Mouse (Mus musculus) MEL (cell line): ENCODE measurements around the gene Olfr773. TPM values are rescaled to one million over a fixed set of nuclear protein-coding genes. Genes with fewer than 3 reads are reported as not detected.

Experiments used
- DNase-seq: peaks from one replicate; pipeline ENCODE4 v3.0.0; 2011; ENCODE audit warnings: low read depth, low spot score
- H3K27ac ChIP-seq: 2 replicates; pipeline ENCODE4 v1.5.1; 2012; ENCODE audit warnings: low read depth, mild to moderate bottlenecking, control low read depth, low read length, moderate library complexity; ENCODE audit not compliant: control insufficient read depth
- H3K27me3 ChIP-seq, 2 experiments: fragments of 150-350 bp in 1 of 2; sonication (generic) in 1 of 2; 2 replicates each; pipeline ENCODE4 v1.6.1; 2012; ENCODE audit warnings: low read length in 2 of 2, mild to moderate bottlenecking in 2 of 2, improper control_type of control experiment in 1 of 2, moderate library complexity in 1 of 2; ENCODE audit not compliant: insufficient read depth in 2 of 2, control insufficient read depth in 1 of 2
- H3K36me3 ChIP-seq, 2 experiments: 2 replicates each; pipeline ENCODE4 v1.6.1; 2012 to 2014; ENCODE audit warnings: low read length in 2 of 2, improper control_type of control experiment in 1 of 2, inconsistent platforms in 1 of 2, mild to moderate bottlenecking in 1 of 2; ENCODE audit not compliant: insufficient read depth in 2 of 2, control insufficient read depth in 1 of 2
- H3K4me1 ChIP-seq, 2 experiments: fragments of 150-350 bp in 1 of 2; sonication (generic) in 1 of 2; 2 replicates each; pipeline ENCODE4 v1.6.1; 2012; ENCODE audit warnings: low read length in 2 of 2, improper control_type of control experiment in 1 of 2, mild to moderate bottlenecking in 1 of 2; ENCODE audit not compliant: insufficient read depth in 2 of 2, control insufficient read depth in 1 of 2
- H3K4me3 ChIP-seq, 2 experiments: fragments of 150-350 bp in 1 of 2; sonication (generic) in 1 of 2; 2 replicates each; pipeline ENCODE4 v1.5.1; 2012; ENCODE audit warnings: low read depth in 2 of 2, low read length in 2 of 2, mild to moderate bottlenecking in 2 of 2, moderate library complexity in 2 of 2, control low read depth in 1 of 2, improper control_type of control experiment in 1 of 2; ENCODE audit not compliant: control insufficient read depth in 1 of 2, insufficient read depth in 1 of 2
- H3K79me2 ChIP-seq: 2 replicates; pipeline ENCODE4 v1.6.1; 2012; ENCODE audit warnings: mild to moderate bottlenecking, low read length, moderate library complexity; ENCODE audit not compliant: control insufficient read depth, poor library complexity, insufficient read depth
- H3K9ac ChIP-seq: 2 replicates; pipeline ENCODE4 v1.6.1; 2012; ENCODE audit warnings: low read depth, mild to moderate bottlenecking, control low read depth, low read length, moderate library complexity; ENCODE audit not compliant: control insufficient read depth, poor library complexity, severe bottlenecking
- H3K9me3 ChIP-seq: fragments of 150-350 bp; sonication (generic); replicated peaks from 2 replicates; pipeline ENCODE4 v1.6.1; 2012; ENCODE audit warnings: mild to moderate bottlenecking, low read length, improper control_type of control experiment, moderate library complexity; ENCODE audit not compliant: insufficient read depth
- CHD2 ChIP-seq: IDR thresholded peaks from 2 replicates; pipeline ENCODE4 v1.6.1; 2011; ENCODE audit warnings: low read length, improper control_type of control experiment
- CTCF ChIP-seq, 3 experiments: IDR thresholded peaks in 2 of 3; conservative IDR thresholded peaks in 1 of 3; 2 replicates each; pipeline ENCODE4 v1.5.1; 2011 to 2012; ENCODE audit warnings: low read length in 3 of 3, low read depth in 2 of 3, mild to moderate bottlenecking in 2 of 3, improper control_type of control experiment in 1 of 3, inconsistent platforms in 1 of 3, mixed read lengths in 1 of 3, moderate library complexity in 1 of 3; ENCODE audit not compliant: control insufficient read depth in 1 of 3, insufficient read depth in 1 of 3, poor library complexity in 1 of 3, severe bottlenecking in 1 of 3
- E2F4 ChIP-seq: IDR thresholded peaks from 2 replicates; pipeline ENCODE4 v1.6.1; 2011; ENCODE audit warnings: low read depth, low read length, improper control_type of control experiment, borderline replicate concordance
- EP300 ChIP-seq, 2 experiments: IDR thresholded peaks; 2 replicates each; pipeline ENCODE4 v1.6.1; 2011; ENCODE audit warnings: improper control_type of control experiment in 2 of 2, low read length in 2 of 2, low read depth in 1 of 2, mild to moderate bottlenecking in 1 of 2
- ETS1 ChIP-seq: IDR thresholded peaks from 2 replicates; pipeline ENCODE4 v1.6.1; 2012; ENCODE audit warnings: low read depth, mild to moderate bottlenecking, inconsistent platforms, low read length, improper control_type of control experiment, moderate library complexity
- GABPA ChIP-seq: IDR thresholded peaks from 2 replicates; pipeline ENCODE4 v1.6.1; 2012; ENCODE audit warnings: low read depth, mild to moderate bottlenecking, inconsistent platforms, low read length, improper control_type of control experiment, moderate library complexity
- GATA1 ChIP-seq: IDR thresholded peaks from 2 replicates; pipeline ENCODE4 v1.6.1; 2011; ENCODE audit warnings: low read depth, low read length, improper control_type of control experiment
- HCFC1 ChIP-seq: IDR thresholded peaks from 2 replicates; pipeline ENCODE4 v1.6.1; 2012; ENCODE audit warnings: low read depth, mild to moderate bottlenecking, inconsistent platforms, low read length, improper control_type of control experiment, moderate library complexity
- KAT2A ChIP-seq: conservative IDR thresholded peaks from 2 replicates; pipeline ENCODE4 v1.6.1; 2012; ENCODE audit warnings: low read depth, low read length, improper control_type of control experiment, inconsistent platforms
- MAFK ChIP-seq: IDR thresholded peaks from 2 replicates; pipeline ENCODE4 v1.6.1; 2011; ENCODE audit warnings: low read depth, mild to moderate bottlenecking, low read length, improper control_type of control experiment, borderline replicate concordance
- MAZ ChIP-seq: IDR thresholded peaks from 2 replicates; pipeline ENCODE4 v1.6.1; 2012; ENCODE audit warnings: low read depth, mild to moderate bottlenecking, inconsistent platforms, low read length, improper control_type of control experiment
- MXI1 ChIP-seq: IDR thresholded peaks from 2 replicates; pipeline ENCODE4 v1.6.1; 2011; ENCODE audit warnings: mild to moderate bottlenecking, low read depth, low read length, improper control_type of control experiment
- MYB ChIP-seq: IDR thresholded peaks from 2 replicates; pipeline ENCODE4 v1.6.1; 2011; ENCODE audit warnings: mild to moderate bottlenecking, low read depth, low read length, improper control_type of control experiment
- MYC ChIP-seq: IDR thresholded peaks from 2 replicates; pipeline ENCODE4 v1.6.1; 2011; ENCODE audit warnings: low read depth, mild to moderate bottlenecking, low read length, improper control_type of control experiment, moderate library complexity
- NELFE ChIP-seq: IDR thresholded peaks from 2 replicates; pipeline ENCODE4 v1.6.1; 2011; ENCODE audit warnings: low read depth, low read length, improper control_type of control experiment
- NRF1 ChIP-seq: IDR thresholded peaks from 2 replicates; pipeline ENCODE4 v1.6.1; 2014; ENCODE audit warnings: low read depth, mild to moderate bottlenecking, inconsistent platforms, low read length, improper control_type of control experiment, moderate library complexity; ENCODE audit not compliant: poor library complexity, insufficient read depth, severe bottlenecking
- POLR2AphosphoS5 ChIP-seq: IDR thresholded peaks from 2 replicates; pipeline ENCODE4 v1.6.1; 2012; ENCODE audit warnings: low read depth, borderline replicate concordance, mild to moderate bottlenecking, inconsistent platforms, low read length, moderate library complexity, mixed read lengths
- RAD21 ChIP-seq: IDR thresholded peaks from 2 replicates; pipeline ENCODE4 v1.6.1; 2011; ENCODE audit warnings: mild to moderate bottlenecking, low read depth, low read length, improper control_type of control experiment
- RCOR1 ChIP-seq: IDR thresholded peaks from 2 replicates; pipeline ENCODE4 v1.6.1; 2012; ENCODE audit warnings: low read depth, mild to moderate bottlenecking, inconsistent platforms, low read length, improper control_type of control experiment
- SMC3 ChIP-seq: IDR thresholded peaks from 2 replicates; pipeline ENCODE4 v1.6.1; 2011; ENCODE audit warnings: low read depth, low read length, improper control_type of control experiment
- TCF12 ChIP-seq: IDR thresholded peaks from 2 replicates; pipeline ENCODE4 v1.6.1; 2014; ENCODE audit warnings: low read depth, mild to moderate bottlenecking, inconsistent platforms, low read length, improper control_type of control experiment, moderate library complexity
- UBTF ChIP-seq: IDR thresholded peaks from 2 replicates; pipeline ENCODE4 v1.6.1; 2012; ENCODE audit warnings: low read depth, mild to moderate bottlenecking, inconsistent platforms, low read length, improper control_type of control experiment, moderate library complexity, borderline replicate concordance; ENCODE audit not compliant: insufficient read depth
- USF1 ChIP-seq: IDR thresholded peaks from 2 replicates; pipeline ENCODE4 v1.6.1; 2014; ENCODE audit warnings: low read depth, mild to moderate bottlenecking, inconsistent platforms, low read length, improper control_type of control experiment, moderate library complexity
- USF2 ChIP-seq, 2 experiments: IDR thresholded peaks; 2 replicates each; pipeline ENCODE4 v1.6.1; 2011 to 2012; ENCODE audit warnings: improper control_type of control experiment in 2 of 2, low read length in 2 of 2, borderline replicate concordance in 1 of 2, inconsistent platforms in 1 of 2, low read depth in 1 of 2, mild to moderate bottlenecking in 1 of 2; ENCODE audit not compliant: insufficient read depth in 1 of 2
- ZC3H11A ChIP-seq: IDR thresholded peaks from 2 replicates; pipeline ENCODE4 v1.6.1; 2012; ENCODE audit warnings: low read depth, mild to moderate bottlenecking, inconsistent platforms, low read length, improper control_type of control experiment
- ZKSCAN1 ChIP-seq: IDR thresholded peaks from 2 replicates; pipeline ENCODE4 v1.6.1; 2012; ENCODE audit warnings: low read depth, mild to moderate bottlenecking, inconsistent platforms, low read length, improper control_type of control experiment, moderate library complexity
- ZMIZ1 ChIP-seq: IDR thresholded peaks from 2 replicates; pipeline ENCODE4 v1.6.1; 2012; ENCODE audit warnings: low read depth, mild to moderate bottlenecking, inconsistent platforms, low read length, improper control_type of control experiment, moderate library complexity
- ZNF384 ChIP-seq: IDR thresholded peaks from 2 replicates; pipeline ENCODE4 v1.6.1; 2012; ENCODE audit warnings: low read depth, mild to moderate bottlenecking, inconsistent platforms, low read length, improper control_type of control experiment
- polyA plus RNA-seq, 2 experiments: library from polyadenylated mRNA; stranded (reverse) in 1 of 2; unstranded in 1 of 2; fragments of >175 nt in 1 of 2; fragments of >200 nt in 1 of 2; gene quantifications; 2 replicates each; pipeline versions ENCODE4 v1.2.1 to v1.2.4; 2012; ENCODE audit warnings: low replicate concordance in 2 of 2, low read depth in 1 of 2; ENCODE audit not compliant: insufficient read length in 2 of 2, insufficient read depth in 1 of 2, missing spikeins in 1 of 2
- total RNA-seq: library from RNA; depleted of rRNA; stranded (reverse); fragments of 300-350 nt; gene quantifications from 2 replicates; pipeline ENCODE4 v1.2.3, GENCODE M21; 2012

The Olfr773 gene
- total and polyA plus RNA-seq, 3 experiments, result not detected

- H3K27ac ChIP-seq, result no peak within 1 kb of the TSS
- H3K36me3 ChIP-seq, result no peaks in the 10 kb centered on the region
- H3K9me3 ChIP-seq, result no peaks in the 10 kb centered on the region
- no peaks in the 10 kb centered on the region for H3K79me2 ChIP-seq
- H3K9ac ChIP-seq, result no peak within 1 kb of the TSS
- H3K27me3 ChIP-seq, result no peaks in the 10 kb centered on the region
- TF ChIP-seq ZMIZ1 (no peak), POLR2AphosphoS5 (no peak), MAFK (no peak), KAT2A (no peak), GATA1 (no peak), MYC (no peak), MAZ (no peak), GABPA (no peak), UBTF (no peak), MXI1 (no peak), CHD2 (no peak), SMC3 (no peak), EP300 (IDR thresholded peaks at IDR 0.05; ENCODE audit: low read depth in 1 of 2, low read length in 2 of 2) (no peak), MYB (no peak), RAD21 (no peak), ETS1 (no peak), NRF1 (no peak), TCF12 (no peak), CTCF (IDR thresholded peaks at IDR 0.05 in 2 of 3, conservative IDR thresholded peaks at IDR 0.05 in 1 of 3; ENCODE audit: control insufficient read depth in 1 of 3, insufficient read depth in 1 of 3, low read depth in 2 of 3, low read length in 3 of 3, poor library complexity in 1 of 3, severe bottlenecking in 1 of 3) (no peak), E2F4 (no peak)
- TF ChIP-seq, all 39 proteins: peak for 0
- Histone ChIP-seq H3K4me3 (no peak within 1 kb of the TSS), H3K4me1 (no peaks in the 10 kb centered on the region)
- no peak for DNase-seq
These were observed 22.6 kb downstream of the Olfr773 start, which contains the start of gene Olfr771 for GRCm38 (mm10) chr10:129164651-129165050. TSS of gene Olfr771 (minus strand) at chr10:129164751.

GRCm38 (mm10) chr10:129138898-129139297, 48.3 kb downstream of the Olfr773 start, which contains the start of gene Olfr770:
TSS of gene Olfr770 (minus strand) at chr10:129138998.
- no peaks in the 10 kb centered on the region for H3K79me2 ChIP-seq
- H3K27me3 ChIP-seq, result no peaks in the 10 kb centered on the region
- H3K9me3 ChIP-seq, result no peaks in the 10 kb centered on the region
- TF ChIP-seq NELFE, result no peak
- no peak for TF ChIP-seq USF2 (IDR thresholded peaks at IDR 0.05; ENCODE audit: borderline replicate concordance in 1 of 2, insufficient read depth in 1 of 2, low read depth in 1 of 2, low read length in 2 of 2)
- no peak for TF ChIP-seq MAFK
- no peak for TF ChIP-seq ZKSCAN1
- TF ChIP-seq RCOR1, result no peak
- no peak for TF ChIP-seq ZNF384
- no peak for TF ChIP-seq HCFC1
- TF ChIP-seq TCF12, result no peak
- TF ChIP-seq NRF1, result no peak
- no peak for TF ChIP-seq MYC
- no peak for TF ChIP-seq POLR2AphosphoS5
- TF ChIP-seq ZC3H11A, result no peak
- TF ChIP-seq UBTF, result no peak
- no peak for TF ChIP-seq USF1
- no peak for TF ChIP-seq EP300 (IDR thresholded peaks at IDR 0.05; ENCODE audit: low read depth in 1 of 2, low read length in 2 of 2)
- TF ChIP-seq, all 39 proteins: peak for 0
- Histone ChIP-seq H3K4me3 (no peak within 1 kb of the TSS), H3K27ac (no peak within 1 kb of the TSS), H3K9ac (no peak within 1 kb of the TSS), H3K36me3 (no peaks in the 10 kb centered on the region), H3K4me1 (no peaks in the 10 kb centered on the region)
- no peak for DNase-seq
